Mouse (Mus musculus) small intestine, adult 2 months (tissue): Measurements from ENCODE around the gene Snx8.

ENCODE experiments used
- CTCF ChIP-seq: fragments of 200-500 bp; IDR thresholded peaks from 2 replicates; pipeline ENCODE4 v1.5.1; 2012; ENCODE audit warnings: low read depth, mild to moderate bottlenecking, control low read depth, inconsistent platforms, low read length, moderate library complexity, mixed read lengths; ENCODE audit not compliant: insufficient replicate concordance, insufficient read length; ENCODE audit errors: extremely low read depth
- POLR2A ChIP-seq: fragments of 200-500 bp; IDR thresholded peaks from 2 replicates; pipeline ENCODE4 v1.6.1; 2012; ENCODE audit warnings: low read depth, mild to moderate bottlenecking, control low read depth, inconsistent platforms, low read length, moderate library complexity

- TF ChIP-seq CTCF = no peak
- TF ChIP-seq POLR2A = no peak
These were observed 22.3 kb upstream of the Snx8 start for GRCm38 (mm10) chr5:140411339-140411738.
